Mouse (Mus musculus) midbrain, postnatal 0 days (tissue): Measurements from ENCODE around the gene Dtnb. TPM values are rescaled to one million over a fixed set of nuclear protein-coding genes. Genes with fewer than 3 reads are reported as not detected.

Experiments used
- ATAC-seq: fragments of 200-750 bp; cut with Nextera tagmentation; 2 replicates; pipeline ENCODE4 v1.8.0; 2017; ENCODE audit warnings: moderate number of reproducible peaks, mild to moderate bottlenecking, moderate TSS enrichment, moderate library complexity; ENCODE audit not compliant: low FRiP score
- DNase-seq: peaks from one replicate; pipeline ENCODE4 v3.0.0-alpha.2; 2015; ENCODE audit warnings: low spot score
- H3K27ac ChIP-seq: fragments of 300-500 bp; sonication (generic); 2 replicates; pipeline ENCODE4 v1.5.1; 2014; ENCODE audit warnings: low read depth, mild to moderate bottlenecking, low read length, mixed read lengths
- H3K27me3 ChIP-seq: fragments of 300-500 bp; sonication (generic); 2 replicates; pipeline ENCODE4 v1.6.1; 2014; ENCODE audit warnings: low read length, control low read depth, mixed read lengths; ENCODE audit not compliant: insufficient read depth
- H3K36me3 ChIP-seq: fragments of 300-500 bp; sonication (generic); 2 replicates; pipeline ENCODE4 v1.6.1; 2014; ENCODE audit warnings: low read length, control low read depth, mixed read lengths; ENCODE audit not compliant: insufficient read depth
- H3K4me1 ChIP-seq: fragments of 300-500 bp; sonication (generic); 2 replicates; pipeline ENCODE4 v1.6.1; 2014; ENCODE audit warnings: mild to moderate bottlenecking, control low read depth, antibody characterized with exemption, low read length, mixed read lengths; ENCODE audit not compliant: insufficient read depth
- H3K4me2 ChIP-seq: fragments of 300-500 bp; sonication (generic); 2 replicates; pipeline ENCODE4 v1.6.1; 2014; ENCODE audit warnings: low read depth, mild to moderate bottlenecking, low read length, mixed read lengths; ENCODE audit not compliant: poor library complexity, severe bottlenecking
- H3K4me3 ChIP-seq: fragments of 300-500 bp; sonication (generic); 2 replicates; pipeline ENCODE4 v1.5.1; 2014; ENCODE audit warnings: low read depth, mild to moderate bottlenecking, low read length, moderate library complexity
- H3K9ac ChIP-seq: fragments of 300-500 bp; sonication (generic); replicated peaks from 2 replicates; pipeline ENCODE4 v1.6.1; 2014; ENCODE audit warnings: mild to moderate bottlenecking, low read length, moderate library complexity, mixed read lengths; ENCODE audit not compliant: poor library complexity, severe bottlenecking
- H3K9me3 ChIP-seq: fragments of 300-500 bp; sonication (generic); 2 replicates; pipeline ENCODE4 v1.6.1; 2016; ENCODE audit warnings: low read length, control low read depth
- CTCF ChIP-seq: IDR thresholded peaks from 2 replicates; pipeline ENCODE4 v1.5.1; 2016; ENCODE audit warnings: antibody characterized with exemption, mild to moderate bottlenecking
- WGBS: fragments of 180-500 bp; shearing (Covaris S2); extraction: QIAGEN DNeasy Blood & Tissue Kit; methylation state at CpG from one replicate; pipeline ENCODE4 v1.1.7; 2014; 5-methylcytosine and 5-hydroxymethylcytosine counted together
- polyA plus RNA-seq: library from polyadenylated mRNA; unstranded; fragments of >200 nt; fragmentation: Nextera tagmentation; extraction: Ambion mirVana; gene quantifications from 2 replicates; pipeline ENCODE4 v1.2.1, GENCODE M21; 2015
- total RNA-seq: library from RNA; depleted of rRNA; stranded (reverse); fragments of >200 nt; gene quantifications from 2 replicates; pipeline ENCODE4 v1.2.3, GENCODE M21; 2014

Gene Dtnb
- total and polyA plus RNA-seq, 2 experiments from 2014 or later, result 52.0 to 57.3 TPM

DNA sequence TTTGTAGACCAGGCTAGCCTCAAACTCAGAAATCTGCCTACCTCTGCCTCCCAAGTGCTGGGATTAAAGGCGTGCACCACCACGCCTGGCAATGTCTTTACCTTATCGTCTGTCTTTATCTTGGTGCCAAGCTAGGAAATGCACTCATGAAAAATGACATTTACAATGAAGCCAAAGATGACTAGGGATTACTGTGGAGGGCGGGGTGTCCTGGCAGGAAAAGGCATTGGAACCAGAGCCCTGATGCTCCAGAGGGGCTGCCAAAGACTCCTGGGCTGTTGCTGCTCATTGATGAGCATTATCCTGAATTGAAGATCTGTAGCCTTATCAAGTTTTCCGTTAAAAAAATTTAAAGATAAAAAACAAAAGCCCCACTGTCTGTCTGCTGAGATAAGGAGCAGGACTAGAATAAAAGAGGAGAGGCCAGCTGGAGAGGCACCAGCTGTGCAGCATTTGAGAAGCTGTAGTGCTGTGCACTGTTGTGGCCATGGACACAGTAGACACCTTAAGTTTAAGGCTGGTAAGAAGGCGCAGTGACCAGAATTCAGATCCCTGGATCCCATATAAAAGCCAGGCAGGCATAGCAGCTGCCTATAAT is 120.7 kb downstream of the Dtnb start:
- DNase-seq (no peak), ATAC-seq (no peak)
- no peak overlapping the region for H3K9ac ChIP-seq
- TF ChIP-seq CTCF, result no peak
- H3K27ac ChIP-seq, result no peak overlapping the region
- 83% methylated on average over 6 of the region's 6 CpGs for WGBS
- no peaks in the 10 kb centered on the region for H3K27me3 ChIP-seq
- H3K36me3 ChIP-seq, result no peaks in the 10 kb centered on the region
- H3K4me3 ChIP-seq, result no peak overlapping the region
- no peaks in the 10 kb centered on the region for H3K4me1 ChIP-seq
- H3K9me3 ChIP-seq, result no peaks in the 10 kb centered on the region
- H3K4me2 ChIP-seq, result no peak overlapping the region

DNA sequence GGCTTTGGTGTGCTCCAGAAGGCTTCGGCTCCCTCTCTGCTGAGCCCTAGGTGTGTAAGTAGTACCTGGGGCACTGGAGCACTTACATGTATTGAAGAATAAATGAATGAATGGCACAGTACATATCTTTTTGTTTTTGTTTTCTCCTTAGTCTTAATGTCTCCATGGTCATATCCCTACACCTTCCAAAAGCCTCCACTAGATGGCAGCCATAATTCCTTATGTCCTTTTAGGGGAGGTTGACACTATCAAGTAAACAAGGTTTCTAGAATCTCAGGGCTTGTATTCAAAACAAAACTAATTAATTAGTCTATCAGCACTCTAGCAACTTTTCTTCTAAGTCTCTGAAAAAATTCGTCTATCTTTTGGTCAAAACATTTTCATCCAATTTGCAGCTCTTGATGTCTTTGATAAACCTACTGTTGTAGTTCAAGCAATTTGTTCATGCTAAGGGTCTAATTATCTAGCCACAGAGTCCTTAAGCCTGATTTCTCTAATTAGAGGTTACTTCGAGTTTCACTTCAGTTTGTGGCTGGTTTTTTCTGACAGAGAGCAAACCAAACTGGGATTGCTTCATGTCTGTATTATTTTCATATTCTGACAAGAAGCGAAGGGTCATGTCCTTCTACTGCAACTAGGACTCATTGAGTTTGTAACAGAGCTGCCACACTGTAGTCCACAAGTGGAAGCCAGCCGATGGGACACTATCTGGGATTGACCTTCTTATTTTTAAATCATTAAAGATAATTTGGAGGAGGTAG is 123.7 kb downstream of the Dtnb start:
- H3K9me3 ChIP-seq, result no peaks in the 10 kb centered on the region
- no peaks in the 10 kb centered on the region for H3K27me3 ChIP-seq
- no peak overlapping the region for H3K4me3 ChIP-seq
- no peaks in the 10 kb centered on the region for H3K36me3 ChIP-seq
- no peak overlapping the region for H3K4me2 ChIP-seq
- no peaks in the 10 kb centered on the region for H3K4me1 ChIP-seq
- DNase-seq (peak; percentile 78), ATAC-seq (no peak; the same call in 1 of the 2 replicates)
- TF ChIP-seq CTCF, result peak; percentile 87
- 66% methylated on average over 5 of the region's 5 CpGs for WGBS
- H3K9ac ChIP-seq, result no peak overlapping the region
- H3K27ac ChIP-seq, result no peak overlapping the region

DNA sequence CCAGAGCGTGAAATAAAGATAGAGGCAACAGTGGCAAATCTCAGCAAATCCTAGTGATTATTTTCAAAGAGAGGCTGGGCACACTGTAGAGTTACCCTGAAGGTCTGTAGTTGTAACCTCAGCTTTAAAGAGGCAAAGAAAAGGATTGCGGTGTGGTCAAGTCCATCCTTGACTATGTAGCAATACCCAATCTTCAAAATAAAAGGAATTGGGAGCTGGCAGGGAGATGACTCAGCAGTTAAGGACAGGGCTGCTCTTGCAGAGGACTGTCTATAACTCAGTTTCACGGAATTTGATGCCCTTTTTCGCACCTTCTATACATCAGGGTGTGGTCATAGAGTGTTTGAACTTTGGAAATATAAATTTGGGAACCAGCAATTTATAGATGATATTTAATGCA is 128.3 kb downstream of the Dtnb start:
- WGBS, result 76% methylated on average over 4 of the region's 4 CpGs
- no peak overlapping the region for H3K4me3 ChIP-seq
- no peak for TF ChIP-seq CTCF
- no peak for ATAC-seq
- no peak for DNase-seq
- H3K4me1 ChIP-seq, result no peaks in the 10 kb centered on the region
- H3K9ac ChIP-seq, result no peak overlapping the region
- H3K27me3 ChIP-seq, result no peaks in the 10 kb centered on the region
- H3K9me3 ChIP-seq, result no peaks in the 10 kb centered on the region
- H3K27ac ChIP-seq, result no peak overlapping the region
- H3K36me3 ChIP-seq, result no peaks in the 10 kb centered on the region
- H3K4me2 ChIP-seq, result no peak overlapping the region

DNA sequence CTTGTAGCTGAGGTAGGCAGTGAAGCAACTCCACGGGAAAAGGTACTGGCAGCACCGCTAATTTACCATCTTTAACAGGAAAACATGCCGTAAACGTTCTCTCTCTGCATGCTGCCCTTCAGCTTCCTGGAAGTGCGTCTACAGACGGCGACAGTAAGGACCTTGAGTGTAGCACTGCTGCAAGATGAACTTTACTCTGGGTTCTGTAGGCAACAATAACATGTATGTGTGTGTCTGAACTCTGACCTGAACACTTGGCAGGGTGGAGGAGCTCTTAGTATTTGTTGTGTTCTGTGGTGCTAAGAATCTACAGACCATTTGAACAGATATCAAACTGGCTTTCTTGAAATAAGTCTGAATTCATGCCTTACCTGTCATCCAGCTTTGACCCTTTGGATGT is 130.7 kb downstream of the Dtnb start:
- H3K9me3 ChIP-seq, result no peaks in the 10 kb centered on the region
- H3K27ac ChIP-seq, result no peak overlapping the region
- ATAC-seq (no peak), DNase-seq (no peak)
- H3K4me1 ChIP-seq, result no peaks in the 10 kb centered on the region
- H3K27me3 ChIP-seq, result no peaks in the 10 kb centered on the region
- no peak overlapping the region for H3K4me3 ChIP-seq
- no peak overlapping the region for H3K4me2 ChIP-seq
- no peaks in the 10 kb centered on the region for H3K36me3 ChIP-seq
- TF ChIP-seq CTCF, result no peak
- 89% methylated on average over 7 of the region's 7 CpGs for whole genome bisulfite sequencing
- H3K9ac ChIP-seq, result no peak overlapping the region

DNA sequence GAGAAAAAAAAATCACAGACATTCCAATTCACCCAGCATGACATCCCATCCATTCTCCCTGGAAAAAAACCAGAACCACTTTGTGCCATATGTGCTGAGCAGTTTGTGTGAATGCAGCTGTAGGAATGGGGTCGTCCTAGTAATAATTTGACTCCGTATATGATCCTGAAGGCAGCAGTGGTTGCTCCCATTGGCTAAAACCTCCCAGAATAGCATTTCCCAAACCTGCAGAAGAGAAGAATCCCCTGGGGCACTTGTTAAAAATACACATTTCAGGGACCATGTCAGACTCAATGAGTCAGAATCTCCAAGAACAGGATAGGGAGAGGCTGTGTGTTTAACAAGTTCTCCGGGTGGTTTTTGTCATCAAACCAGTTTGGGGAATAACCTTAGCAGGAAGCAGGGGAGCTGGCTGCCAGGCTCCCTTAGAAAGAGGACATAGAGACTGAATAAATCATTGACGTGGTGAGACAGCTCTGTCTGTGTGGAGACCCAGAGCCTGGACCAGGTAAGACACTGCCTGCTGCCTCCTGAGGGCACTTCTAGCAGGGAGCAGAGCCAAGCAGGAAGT is 147.1 kb downstream of the Dtnb start:
- H3K36me3 ChIP-seq, result no peaks in the 10 kb centered on the region
- no peaks in the 10 kb centered on the region for H3K27me3 ChIP-seq
- DNase-seq (peak; percentile 26), ATAC-seq (no peak)
- H3K27ac ChIP-seq, result peak overlapping the region; percentile 43; the same call in 1 of the 2 replicates
- H3K4me1 ChIP-seq, result no peaks in the 10 kb centered on the region
- H3K4me2 ChIP-seq, result no peak overlapping the region
- no peak overlapping the region for H3K4me3 ChIP-seq
- H3K9me3 ChIP-seq, result no peaks in the 10 kb centered on the region
- H3K9ac ChIP-seq, result no peak overlapping the region
- 47% methylated on average over 4 of the region's 4 CpGs for WGBS
- no peak for TF ChIP-seq CTCF

DNA sequence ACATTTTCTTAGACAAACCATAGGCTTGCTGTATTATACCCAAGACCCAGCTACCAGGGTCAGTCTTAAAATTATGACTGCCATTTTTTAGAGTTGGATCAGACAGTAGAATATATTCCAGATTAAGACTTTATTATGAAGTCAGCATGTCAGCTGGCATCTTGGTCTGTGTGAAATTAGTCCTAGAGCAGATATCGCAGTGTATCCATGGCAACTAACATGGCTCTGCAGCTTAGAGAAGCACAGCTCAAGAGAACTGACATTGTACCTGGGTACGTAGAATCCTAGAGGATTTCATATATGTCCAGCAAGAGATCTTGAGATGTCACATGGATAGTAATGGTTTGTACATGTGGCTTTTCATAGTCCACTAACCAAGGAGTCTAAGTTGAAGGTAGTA is 148.3 kb downstream of the Dtnb start:
- Histone ChIP-seq H3K9me3 (no peaks in the 10 kb centered on the region), H3K9ac (no peak overlapping the region), H3K27me3 (no peaks in the 10 kb centered on the region), H3K4me3 (no peak overlapping the region), H3K4me1 (no peaks in the 10 kb centered on the region), H3K27ac (peak overlapping the region; percentile 59), H3K36me3 (no peaks in the 10 kb centered on the region), H3K4me2 (no peak overlapping the region)
- ATAC-seq (no peak), DNase-seq (peak; percentile 47)
- 28% methylated on average over 2 of the region's 2 CpGs for WGBS
- TF ChIP-seq CTCF, result no peak
